Mouse (Mus musculus) neural tube, embryonic 14.5 days (tissue): ENCODE data around the gene Abca1. TPM values are rescaled to one million over a fixed set of nuclear protein-coding genes. Genes with fewer than 3 reads are reported as not detected.

ENCODE experiments used
- ATAC-seq: fragments of 200-750 bp; cut with Nextera tagmentation; 2 replicates; pipeline ENCODE4 v1.8.0; 2017; ENCODE audit warnings: low read depth, mild to moderate bottlenecking, moderate TSS enrichment, moderate library complexity
- H3K27ac ChIP-seq: fragments of 300-500 bp; sonication (generic); 2 replicates; pipeline ENCODE4 v1.5.1; 2014; ENCODE audit warnings: low read depth, mild to moderate bottlenecking, control low read depth, low read length, moderate library complexity, mixed read lengths
- H3K27me3 ChIP-seq: fragments of 300-500 bp; sonication (generic); 2 replicates; pipeline ENCODE4 v1.6.1; 2014; ENCODE audit warnings: low read length; ENCODE audit not compliant: control insufficient read depth, insufficient read depth
- H3K36me3 ChIP-seq: fragments of 300-500 bp; sonication (generic); 2 replicates; pipeline ENCODE4 v1.6.1; 2014; ENCODE audit warnings: low read length, mixed read lengths; ENCODE audit not compliant: control insufficient read depth, insufficient read depth
- H3K4me1 ChIP-seq: fragments of 300-500 bp; sonication (generic); 2 replicates; pipeline ENCODE4 v1.6.1; 2014; ENCODE audit warnings: low read length; ENCODE audit not compliant: control insufficient read depth, insufficient read depth
- H3K4me2 ChIP-seq: fragments of 300-500 bp; sonication (generic); 2 replicates; pipeline ENCODE4 v1.6.1; 2014; ENCODE audit warnings: mild to moderate bottlenecking, low read depth, low read length, control low read depth
- H3K4me3 ChIP-seq: fragments of 300-500 bp; sonication (generic); 2 replicates; pipeline ENCODE4 v1.5.1; 2014; ENCODE audit warnings: low read depth, low read length, control low read depth, mixed read lengths
- H3K9ac ChIP-seq: fragments of 300-500 bp; sonication (generic); replicated peaks from 2 replicates; pipeline ENCODE4 v1.6.1; 2014; ENCODE audit warnings: low read depth, mild to moderate bottlenecking, control low read depth, low read length, mixed read lengths
- H3K9me3 ChIP-seq: fragments of 300-500 bp; sonication (generic); 2 replicates; pipeline ENCODE4 v1.6.1; 2016; ENCODE audit warnings: low read length; ENCODE audit not compliant: control insufficient read depth
- WGBS: fragments of 180-500 bp; shearing (Covaris S2); extraction: QIAGEN DNeasy Blood & Tissue Kit; methylation state at CpG from one replicate; pipeline ENCODE4 v1.1.7; 2014; 5-methylcytosine and 5-hydroxymethylcytosine counted together
- polyA plus RNA-seq: library from polyadenylated mRNA; unstranded; fragments of >200 nt; fragmentation: Nextera tagmentation; extraction: Ambion mirVana; gene quantifications from 2 replicates; pipeline ENCODE4 v1.2.1, GENCODE M21; 2014

The Abca1 gene
- polyA plus RNA-seq, 1 experiment from 2014 or later: 11.3 TPM

DNA sequence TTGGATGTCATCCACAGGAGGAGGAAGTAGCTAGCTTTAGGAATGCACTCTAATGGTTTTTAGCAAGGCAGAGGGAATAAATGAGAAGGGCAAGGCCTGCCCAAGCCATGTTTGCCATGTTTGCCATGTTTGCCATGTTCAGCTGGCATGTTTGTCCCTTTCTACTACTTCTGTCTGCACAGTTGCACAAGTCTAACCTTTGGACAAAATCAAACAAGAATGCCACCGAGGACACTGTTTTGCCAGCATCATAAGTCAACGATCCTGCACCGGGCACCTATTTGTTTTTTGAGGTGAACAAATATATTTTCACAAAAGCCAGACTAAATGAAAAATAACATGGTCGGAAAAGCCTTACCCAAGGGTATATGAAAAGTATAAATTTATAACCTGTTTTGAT lies 149.8 kb downstream of the Abca1 start:
- no peak overlapping the region for H3K27ac ChIP-seq
- no peak for ATAC-seq
- H3K9ac ChIP-seq: no peak overlapping the region
- no peaks in the 10 kb centered on the region for H3K9me3 ChIP-seq
- no peaks in the 10 kb centered on the region for H3K36me3 ChIP-seq
- WGBS: 94% methylated on average over 4 of the region's 4 CpGs
- no peak overlapping the region for H3K4me2 ChIP-seq
- H3K4me1 ChIP-seq: no peaks in the 10 kb centered on the region
- no peaks in the 10 kb centered on the region for H3K27me3 ChIP-seq
- no peak overlapping the region for H3K4me3 ChIP-seq

GRCm38 (mm10) chr4:53009183-53009582 lies 150.5 kb downstream of the Abca1 start:
- no peaks in the 10 kb centered on the region for H3K36me3 ChIP-seq
- no peak overlapping the region for H3K4me3 ChIP-seq
- no peaks in the 10 kb centered on the region for H3K4me1 ChIP-seq
- no peaks in the 10 kb centered on the region for H3K9me3 ChIP-seq
- no peak overlapping the region for H3K27ac ChIP-seq
- no peak overlapping the region for H3K4me2 ChIP-seq
- no peak for ATAC-seq
- 75% methylated on average over 4 of the region's 4 CpGs for WGBS
- H3K9ac ChIP-seq: no peak overlapping the region
- no peaks in the 10 kb centered on the region for H3K27me3 ChIP-seq

DNA sequence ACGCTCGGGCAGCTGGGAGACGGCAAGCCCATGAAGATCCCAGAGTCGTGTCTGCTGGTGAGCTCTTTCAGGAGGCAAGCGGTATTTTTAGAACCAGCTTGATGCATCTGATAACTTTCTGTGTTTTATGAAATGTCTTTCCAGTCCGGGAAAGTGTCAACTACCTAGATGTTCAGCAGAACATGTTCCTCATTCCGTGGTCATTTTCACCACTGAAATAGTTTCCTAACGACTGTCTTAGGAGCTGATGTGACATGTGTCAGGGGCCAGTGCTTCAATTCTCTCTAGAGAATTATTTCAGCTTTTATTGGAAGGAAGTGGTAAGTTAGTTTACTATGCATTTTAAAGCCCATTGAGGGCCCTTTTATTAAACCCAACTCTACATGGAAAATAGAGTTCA lies 159.5 kb downstream of the Abca1 start:
- no peak overlapping the region for H3K27ac ChIP-seq
- 89% methylated on average over 8 of the region's 8 CpGs for WGBS
- no peak for ATAC-seq

DNA sequence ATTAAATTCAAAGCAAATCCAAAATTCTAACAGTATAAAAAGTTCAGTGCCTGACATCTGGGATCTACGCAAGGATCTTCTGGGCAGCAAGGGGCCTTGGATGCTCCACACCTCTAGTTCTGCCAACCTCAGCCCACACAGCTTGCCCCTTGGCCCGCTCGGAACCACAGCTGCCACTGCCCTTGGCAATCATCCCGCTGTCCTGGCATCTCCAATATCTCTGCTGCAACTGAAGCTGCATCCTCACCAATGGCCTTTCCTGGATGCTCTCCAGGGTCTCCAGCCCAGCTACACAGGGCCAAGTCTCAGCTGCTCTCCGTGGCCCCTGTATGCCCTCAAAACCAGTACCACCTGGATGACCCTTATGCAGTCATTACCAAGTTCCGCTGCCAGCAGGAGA lies 160.2 kb downstream of the Abca1 start:
- Histone ChIP-seq H3K4me2 (no peak overlapping the region), H3K27ac (no peak overlapping the region), H3K27me3 (no peaks in the 10 kb centered on the region), H3K9ac (no peak overlapping the region), H3K9me3 (no peaks in the 10 kb centered on the region), H3K4me3 (no peak overlapping the region), H3K4me1 (no peaks in the 10 kb centered on the region), H3K36me3 (no peaks in the 10 kb centered on the region)
- no peak for ATAC-seq
- 93% methylated on average over 6 of the region's 6 CpGs for WGBS

More for the DNA sequence above, 159.5 kb downstream of the Abca1 start:
- no peaks in the 10 kb centered on the region for H3K36me3 ChIP-seq
- H3K4me3 ChIP-seq: no peak overlapping the region
- H3K4me2 ChIP-seq: no peak overlapping the region
- no peak overlapping the region for H3K9ac ChIP-seq
- no peaks in the 10 kb centered on the region for H3K27me3 ChIP-seq
- no peaks in the 10 kb centered on the region for H3K4me1 ChIP-seq
- H3K9me3 ChIP-seq: no peaks in the 10 kb centered on the region

GRCm38 (mm10) chr4:52989248-52989647 lies 170.4 kb downstream of the Abca1 start, which contains the start of gene Nipsnap3a:
Gene Nipsnap3a, plus strand, starts transcription at chr4:52989272.
- Histone ChIP-seq H3K27me3 (no peaks in the 10 kb centered on the region), H3K9ac (no peak within 1 kb of the TSS), H3K36me3 (no peaks in the 10 kb centered on the region), H3K4me3 (peak within 1 kb of the TSS; percentile 2; the same call in 1 of the 2 replicates), H3K9me3 (no peaks in the 10 kb centered on the region), H3K4me2 (peak within 1 kb of the TSS; percentile 23), H3K4me1 (no peaks in the 10 kb centered on the region), H3K27ac (no peak within 1 kb of the TSS)
- ATAC-seq: peak; percentile 76; the same call in 1 of the 2 replicates
- 34% methylated on average over 12 of the region's 12 CpGs for WGBS

DNA sequence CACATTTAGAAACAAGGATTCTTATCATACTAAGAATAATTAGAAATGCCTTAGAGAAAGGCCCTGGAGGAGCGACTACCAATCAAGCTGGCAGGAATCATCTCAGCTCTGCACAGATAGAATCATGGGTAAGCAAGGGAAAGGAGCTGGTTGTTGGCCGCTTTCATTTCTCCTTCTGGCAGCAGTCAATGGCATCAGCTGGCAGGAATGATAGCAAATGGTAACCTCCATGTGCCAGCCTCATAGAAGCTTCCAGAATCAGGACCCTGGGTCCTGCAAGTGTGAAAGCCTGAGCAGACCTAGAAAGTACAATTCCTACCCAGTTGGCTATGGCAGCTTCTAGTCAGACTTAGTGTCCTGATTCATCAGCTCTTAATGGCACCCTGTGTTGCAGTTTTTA lies 173.4 kb downstream of the Abca1 start:
- Histone ChIP-seq H3K4me2 (no peak overlapping the region), H3K36me3 (no peaks in the 10 kb centered on the region), H3K27ac (no peak overlapping the region), H3K27me3 (no peaks in the 10 kb centered on the region), H3K4me1 (no peaks in the 10 kb centered on the region), H3K9ac (no peak overlapping the region), H3K4me3 (no peak overlapping the region), H3K9me3 (no peaks in the 10 kb centered on the region)
- ATAC-seq: no peak
- 78% methylated on average over 2 of the region's 2 CpGs for WGBS

- 0 out of 2 replicates have a peak, but pooled peaks have one; percentile 47 for ATAC-seq
- H3K9ac ChIP-seq: no peak overlapping the region
- no peaks in the 10 kb centered on the region for H3K4me1 ChIP-seq
- whole genome bisulfite sequencing: 88% methylated on average over 2 of the region's 2 CpGs
- no peaks in the 10 kb centered on the region for H3K27me3 ChIP-seq
- no peaks in the 10 kb centered on the region for H3K9me3 ChIP-seq
- no peak overlapping the region for H3K4me2 ChIP-seq
- H3K36me3 ChIP-seq: no peaks in the 10 kb centered on the region
- H3K4me3 ChIP-seq: no peak overlapping the region
- H3K27ac ChIP-seq: no peak overlapping the region
These were observed 174.5 kb downstream of the Abca1 start for GRCm38 (mm10) chr4:52985216-52985615.

Other genes starting within 250 kb of the Abca1 start
- not detected in 2 replicates for gene Olfr272, start 240.7 kb downstream of the Abca1 start, polyA plus RNA-seq
- gene Olfr270, start 195.3 kb downstream of the Abca1 start, polyA plus RNA-seq: not detected in 2 replicates
- gene Nipsnap3a, start 170.6 kb downstream of the Abca1 start, polyA plus RNA-seq: not detected in 2 replicates
- gene Nipsnap3b, start 148.0 kb downstream of the Abca1 start, polyA plus RNA-seq: 188 and 203 TPM in 2 replicates